Mouse (Mus musculus): Measurements from ENCODE around the gene Gcc2. TPM values are rescaled to one million over a fixed set of nuclear protein-coding genes. Genes with fewer than 3 reads are reported as not detected.

Gene Gcc2
- 10 to 100 TPM; 60.0 to 61.5 TPM for polyA plus RNA-seq (2017; shearing (Covaris generic))

DNA sequence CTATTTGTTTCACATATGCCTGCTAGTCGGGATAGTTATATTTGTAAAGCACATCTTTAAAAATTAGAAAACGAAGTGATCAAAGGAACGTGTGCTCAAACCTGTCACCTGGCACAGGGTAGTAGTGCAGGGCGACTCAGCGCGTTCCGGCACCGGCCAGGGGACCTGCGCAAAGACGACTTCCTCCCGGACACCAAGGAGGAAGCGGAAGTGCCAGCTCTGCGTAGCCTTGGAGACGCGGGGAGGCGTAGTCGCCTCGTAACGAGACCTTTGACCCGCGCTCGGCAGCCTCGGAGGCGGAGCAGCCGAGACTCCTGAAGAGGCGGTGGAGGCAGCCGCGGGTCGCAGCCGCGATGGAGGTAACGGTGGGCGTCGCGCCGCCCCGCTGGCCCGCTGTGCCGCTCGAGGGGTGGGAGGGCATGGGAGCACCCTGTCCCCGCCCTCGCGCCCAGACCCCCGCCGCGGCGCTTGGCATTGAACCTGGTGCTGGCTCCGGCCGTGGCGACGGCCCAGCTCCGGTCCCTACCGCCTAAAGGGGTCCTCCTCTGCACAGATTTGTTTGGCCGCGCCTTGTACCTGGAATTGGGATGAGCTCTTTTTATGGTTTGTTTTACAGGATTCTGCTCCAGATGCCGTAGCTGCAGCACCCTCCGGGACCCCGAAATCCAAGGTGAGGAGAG is at the start of gene Gcc2:
TSS of gene Gcc2 (plus strand) at position 285 of the 680 bp plus-strand sequence.

GRCm38 (mm10) chr10:58224827-58225785 is 30.2 kb upstream of the Gcc2 start, which contains the start of gene AW822073:
TSS of gene AW822073 (minus strand) at chr10:58224930.

DNA sequence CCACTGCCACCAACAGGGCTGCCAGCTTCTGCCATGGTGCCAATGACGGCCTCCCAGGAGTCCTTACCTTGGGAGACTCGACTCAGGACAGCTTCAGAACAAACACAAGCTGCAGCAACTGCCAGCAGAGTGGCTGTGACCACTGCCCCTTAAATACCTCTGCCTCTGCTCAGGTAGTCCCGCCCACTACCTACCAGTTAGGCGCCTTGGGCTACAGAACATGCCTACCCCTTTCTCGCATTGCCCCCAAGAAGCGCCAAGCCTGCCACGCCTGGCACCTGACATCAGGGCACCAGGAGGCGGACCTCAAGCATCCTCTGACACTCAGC is 22.7 kb upstream of the Gcc2 start, which contains the start of gene Duxf3:
TSS of gene Duxf3 (minus strand) at position 35 of the 329 bp plus-strand sequence.

GRCm38 (mm10) chr10:58236613-58237012 is 18.7 kb upstream of the Gcc2 start, which contains the start of gene Gm4981:
TSS of gene Gm4981 (minus strand) at chr10:58236701.

DNA sequence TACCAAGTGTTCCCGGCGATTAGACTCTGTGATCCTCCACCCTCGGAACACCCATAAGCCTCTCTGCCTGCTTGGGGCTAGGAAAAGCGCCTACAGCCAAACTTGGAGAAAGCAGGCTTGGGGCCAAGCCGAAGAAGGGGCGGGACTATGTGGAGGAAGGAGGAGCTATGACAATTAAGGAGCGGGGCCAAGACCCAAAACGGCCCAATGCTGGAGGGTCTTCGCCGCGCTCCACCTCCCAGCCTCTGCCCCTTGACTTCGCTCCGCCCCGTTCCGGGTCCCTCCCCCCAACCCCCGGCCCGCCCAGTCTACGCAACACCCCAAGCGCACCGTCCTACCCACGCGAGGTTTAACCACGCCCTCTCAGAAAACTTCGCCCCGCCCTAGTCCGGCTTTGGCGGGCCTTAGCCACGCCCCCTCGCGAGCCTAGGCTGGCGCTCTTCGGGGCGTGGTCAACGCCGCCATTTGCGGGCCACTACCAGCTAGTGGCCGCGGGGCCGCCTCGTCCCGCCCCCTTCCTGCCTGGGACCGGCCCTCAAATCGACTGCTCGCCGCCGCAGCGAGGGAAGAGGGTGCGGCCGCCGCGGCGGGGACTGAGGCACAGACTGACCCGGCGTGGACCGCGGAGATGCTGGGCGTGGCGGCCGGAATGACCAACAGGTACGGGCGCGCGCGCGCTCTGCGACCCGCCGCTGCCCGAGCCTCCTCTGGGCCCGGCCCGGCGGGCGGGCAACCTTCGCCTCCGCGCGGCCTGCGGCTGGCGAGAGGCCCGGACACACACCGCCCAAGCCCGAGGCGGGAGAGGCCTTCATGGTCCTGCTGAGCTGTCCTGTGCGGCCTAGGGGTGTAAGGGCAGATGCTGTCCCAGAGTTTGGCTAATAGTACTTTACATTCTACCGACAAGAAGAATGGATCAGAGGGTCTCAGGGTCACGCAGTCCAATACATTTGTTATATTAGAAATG is 68.0 kb downstream of the Gcc2 start, which contains the start of gene Lims1:
TSS of gene Lims1 (plus strand) at position 439 of the 964 bp plus-strand sequence.

Other genes with a start within 250 kb of the Gcc2 start
- gene AW822073, start 30.6 kb upstream of the Gcc2 start, polyA plus RNA-seq (2017; shearing (Covaris generic)) = 1 to 10 TPM in 1 of 2 experiments, not detected in 1; 2.1 TPM
- 1 to 10 TPM in 1 of 2 experiments, not detected in 1; 5.1 TPM for gene Duxf3, start 22.8 kb upstream of the Gcc2 start, polyA plus RNA-seq (2017; shearing (Covaris generic))
- gene Gm4981, start 18.8 kb upstream of the Gcc2 start, polyA plus RNA-seq (2017; shearing (Covaris generic)) = under 1 TPM in 1 of 2 experiments, not detected in 1; 0.23 TPM
- gene Lims1, start 68.0 kb downstream of the Gcc2 start, polyA plus RNA-seq (2017; shearing (Covaris generic)) = 100 to 1,000 TPM in 1 of 2 experiments, 10 to 100 TPM in 1; 82.0 to 115 TPM
- 10 to 100 TPM; 34.7 to 42.3 TPM for gene Ranbp2, start 191.4 kb downstream of the Gcc2 start, polyA plus RNA-seq (2017; shearing (Covaris generic))
- 1 to 10 TPM; 2.1 to 6.4 TPM for gene Ccdc138, start 242.5 kb downstream of the Gcc2 start, polyA plus RNA-seq (2017; shearing (Covaris generic))

Data from activated CD4-positive, CD25-positive, alpha-beta regulatory T cell (primary cell).